Mouse (Mus musculus) limb, embryonic 11.5 days (tissue): ENCODE results near the gene Ube2o. TPM values are rescaled to one million over a fixed set of nuclear protein-coding genes. Genes with fewer than 3 reads are reported as not detected.
"Not testable (repeated sequence)": the region's sequence is repeated elsewhere in the genome, so short reads cannot be mapped to it uniquely, and the experiment has no call there.

Source experiments
- ATAC-seq: fragments of 200-750 bp; cut with Nextera tagmentation; 2 replicates; pipeline ENCODE4 v1.8.0; 2017; ENCODE audit warnings: low read depth; ENCODE audit not compliant: insufficient number of reproducible peaks, low FRiP score, low TSS enrichment
- DNase-seq: peaks from one replicate; pipeline ENCODE4 v3.0.0-alpha.2; 2015; ENCODE audit warnings: low spot score
- H3K27ac ChIP-seq: fragments of 300-500 bp; sonication (generic); replicated peaks from 2 replicates; pipeline ENCODE4 v1.5.1; 2014; ENCODE audit warnings: low read depth, mild to moderate bottlenecking, low read length
- H3K27me3 ChIP-seq: fragments of 300-500 bp; sonication (generic); 2 replicates; pipeline ENCODE4 v1.6.1; 2014; ENCODE audit warnings: mild to moderate bottlenecking, low read length, mixed read lengths; ENCODE audit not compliant: control insufficient read depth, insufficient read depth
- H3K36me3 ChIP-seq: fragments of 300-500 bp; sonication (generic); 2 replicates; pipeline ENCODE4 v1.6.1; 2014; ENCODE audit warnings: mild to moderate bottlenecking, low read length, moderate library complexity, mixed read lengths; ENCODE audit not compliant: control insufficient read depth, insufficient read depth
- H3K4me1 ChIP-seq: fragments of 300-500 bp; sonication (generic); 2 replicates; pipeline ENCODE4 v1.6.1; 2014; ENCODE audit warnings: low read length, mixed read lengths; ENCODE audit not compliant: control insufficient read depth, insufficient read depth
- H3K4me2 ChIP-seq: fragments of 300-500 bp; sonication (generic); 2 replicates; pipeline ENCODE4 v1.6.1; 2014; ENCODE audit warnings: low read depth, mild to moderate bottlenecking, moderate library complexity; ENCODE audit not compliant: severe bottlenecking
- H3K4me3 ChIP-seq: fragments of 300-500 bp; sonication (generic); 2 replicates; pipeline ENCODE4 v1.5.1; 2014; ENCODE audit warnings: low read depth, low read length
- H3K9ac ChIP-seq: fragments of 300-500 bp; sonication (generic); 2 replicates; pipeline ENCODE4 v1.6.1; 2014; ENCODE audit warnings: mild to moderate bottlenecking, low read length
- H3K9me3 ChIP-seq: fragments of 300-500 bp; sonication (generic); 2 replicates; pipeline ENCODE4 v1.6.1; 2016; ENCODE audit warnings: low read length; ENCODE audit not compliant: control insufficient read depth
- WGBS: fragments of 180-500 bp; shearing (Covaris S2); extraction: QIAGEN DNeasy Blood & Tissue Kit; methylation state at CpG from one replicate; pipeline ENCODE4 v1.1.7; 2014; 5-methylcytosine and 5-hydroxymethylcytosine counted together
- polyA plus RNA-seq: library from polyadenylated mRNA; unstranded; fragments of >200 nt; fragmentation: Nextera tagmentation; extraction: Ambion mirVana; gene quantifications from 2 replicates; pipeline ENCODE4 v1.2.1, GENCODE M21; 2014

Gene Ube2o
- polyA plus RNA-seq, 1 experiment from 2014 or later, result 19.4 TPM

DNA sequence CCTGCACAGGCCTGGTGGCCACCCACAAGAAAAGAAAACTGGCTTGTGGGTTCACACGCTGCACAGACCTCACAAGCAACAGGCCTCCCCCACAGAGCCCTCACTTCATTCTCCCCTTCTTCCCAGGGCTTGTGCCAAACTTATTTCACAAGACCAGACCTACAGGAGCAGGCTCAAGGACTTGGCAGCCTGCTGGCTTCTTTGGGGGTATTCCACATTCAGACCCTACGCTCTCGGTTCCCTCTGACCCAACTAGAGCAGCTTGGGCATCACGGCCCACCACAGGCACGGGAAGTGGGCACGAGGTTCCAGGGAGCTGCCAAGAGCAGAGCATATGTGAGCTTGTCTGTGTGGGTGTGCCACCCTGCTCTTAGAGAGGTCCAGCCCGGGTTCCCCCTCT lies 36.4 kb upstream of the Ube2o start:
- WGBS, result 86% methylated on average over 7 of the region's 7 CpGs

GRCm38 (mm10) chr11:116616438-116617118 lies 35.3 kb upstream of the Ube2o start:
- ATAC-seq (no peak), DNase-seq (no peak)
- Histone ChIP-seq H3K4me3 (no peak overlapping the region), H3K27ac (no peak overlapping the region), H3K9me3 (no peaks in the 10 kb centered on the region), H3K36me3 (no peaks in the 10 kb centered on the region), H3K4me2 (no peak overlapping the region), H3K4me1 (peaks cover 23% of the 10 kb centered on the region), H3K27me3 (no peaks in the 10 kb centered on the region), H3K9ac (no peak overlapping the region)
- WGBS, result 67% methylated on average over 10 of the region's 10 CpGs

More for the DNA sequence above, 36.4 kb upstream of the Ube2o start:
- Histone ChIP-seq H3K27me3 (no peaks in the 10 kb centered on the region), H3K4me1 (peaks cover 28% of the 10 kb centered on the region), H3K9ac (no peak overlapping the region), H3K4me2 (no peak overlapping the region), H3K36me3 (no peaks in the 10 kb centered on the region), H3K4me3 (no peak overlapping the region), H3K9me3 (no peaks in the 10 kb centered on the region), H3K27ac (no peak overlapping the region)
- DNase-seq (no peak), ATAC-seq (no peak)

DNA sequence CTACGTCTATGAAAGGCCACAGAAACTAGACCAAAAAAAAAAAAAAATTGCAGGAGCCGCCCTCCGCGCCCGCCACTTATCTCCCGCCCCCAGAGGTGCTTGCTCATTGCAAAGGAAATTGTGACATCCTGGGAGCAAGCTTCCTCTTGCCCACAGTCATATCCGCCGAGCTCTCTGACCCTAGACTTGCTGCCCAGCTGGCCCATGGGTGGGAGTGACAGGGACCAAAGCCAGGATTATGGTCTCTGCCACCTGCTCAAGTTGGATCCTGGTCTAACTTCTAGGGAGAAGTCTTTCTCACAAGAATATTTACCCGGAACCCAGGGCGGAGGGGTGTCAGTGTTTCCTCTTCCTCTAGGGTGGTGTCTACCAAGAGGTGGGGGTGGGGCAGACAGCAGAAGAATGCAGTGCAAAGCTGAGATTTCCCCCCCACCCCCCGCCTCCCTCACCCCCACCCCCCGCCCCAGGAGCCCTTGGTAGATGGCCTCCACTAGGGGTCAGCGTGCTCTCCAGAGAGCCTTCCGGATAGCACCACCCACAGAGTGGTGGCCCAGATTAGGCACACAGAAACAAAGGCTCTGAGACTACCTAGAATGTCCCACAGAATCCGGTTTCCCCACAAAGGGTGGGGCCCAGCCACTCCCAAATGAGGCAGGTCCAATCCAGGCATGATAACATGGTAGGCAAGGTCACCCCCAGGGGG lies 34.6 kb upstream of the Ube2o start:
- Histone ChIP-seq H3K9me3 (no peaks in the 10 kb centered on the region), H3K4me3 (no peak overlapping the region), H3K9ac (no peak overlapping the region), H3K27me3 (no peaks in the 10 kb centered on the region), H3K27ac (no peak overlapping the region; the same call in 1 of the 2 replicates), H3K4me2 (no peak overlapping the region), H3K36me3 (no peaks in the 10 kb centered on the region), H3K4me1 (peaks cover 16% of the 10 kb centered on the region)
- no peak for DNase-seq
- WGBS, result 61% methylated on average over 13 of the region's 15 CpGs
- ATAC-seq, result no peak

- Histone ChIP-seq H3K9me3 (no peaks in the 10 kb centered on the region), H3K9ac (no peak overlapping the region), H3K27ac (no peak overlapping the region), H3K4me2 (no peak overlapping the region), H3K4me1 (peaks cover 7% of the 10 kb centered on the region; the same call in 1 of the 2 replicates), H3K36me3 (no peaks in the 10 kb centered on the region), H3K4me3 (no peak overlapping the region), H3K27me3 (no peaks in the 10 kb centered on the region)
- DNase-seq (no peak), ATAC-seq (no peak)
- 92% methylated on average over 6 of the region's 6 CpGs for WGBS
Measured at GRCm38 (mm10) chr11:116613234-116613633, 32.0 kb upstream of the Ube2o start.

DNA sequence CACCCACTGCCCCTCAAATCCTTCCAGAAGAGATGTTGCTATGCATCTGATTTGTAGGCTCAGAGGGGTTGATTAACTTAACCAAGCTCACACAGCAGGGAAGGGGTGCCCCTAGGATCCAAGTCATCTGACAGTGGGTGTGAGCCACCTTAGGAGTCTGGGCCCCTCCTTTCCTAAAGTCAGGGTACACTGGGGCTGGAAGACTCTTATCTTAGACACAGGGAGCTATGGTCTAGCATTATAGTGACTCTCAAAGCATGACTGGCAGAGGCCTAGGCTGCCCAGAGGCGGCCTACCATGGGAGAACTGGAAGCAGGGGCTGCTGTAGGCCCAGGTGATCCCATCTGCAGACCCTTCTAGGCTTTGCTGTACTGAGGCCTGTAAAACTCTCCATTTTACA lies 31.3 kb upstream of the Ube2o start:
- Histone ChIP-seq H3K9ac (no peak overlapping the region), H3K27me3 (no peaks in the 10 kb centered on the region), H3K4me2 (no peak overlapping the region), H3K9me3 (no peaks in the 10 kb centered on the region), H3K4me1 (peaks cover 5% of the 10 kb centered on the region; the same call in 1 of the 2 replicates), H3K36me3 (no peaks in the 10 kb centered on the region), H3K27ac (no peak overlapping the region), H3K4me3 (no peak overlapping the region)
- DNase-seq (no peak), ATAC-seq (no peak)
- whole genome bisulfite sequencing, result 100% methylated on average over 1 of the region's 1 CpGs

GRCm38 (mm10) chr11:116611883-116612282 lies 30.6 kb upstream of the Ube2o start:
- WGBS, result 92% methylated on average over 9 of the region's 9 CpGs
- no peaks in the 10 kb centered on the region for H3K36me3 ChIP-seq

DNA sequence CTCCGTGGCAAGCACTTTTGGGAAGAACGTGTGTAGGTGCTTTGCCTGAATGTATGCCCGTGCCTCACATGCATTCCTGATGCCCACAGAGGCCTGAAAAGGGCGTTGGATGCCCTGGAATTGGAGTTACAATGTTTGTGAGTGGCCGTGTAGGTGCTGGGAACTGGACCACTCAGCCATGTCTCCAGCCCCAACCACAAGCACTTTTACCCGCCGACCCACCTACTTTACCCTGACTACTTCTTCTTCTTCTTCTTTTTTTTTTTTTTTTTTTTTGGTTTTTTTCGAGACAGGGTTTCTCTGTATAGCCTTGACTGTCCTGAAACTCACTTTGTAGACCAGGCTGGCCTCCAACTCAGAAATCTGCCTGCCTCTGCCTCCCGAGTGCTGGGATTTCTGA lies 29.9 kb upstream of the Ube2o start:
- not testable (repeated sequence) for H3K27me3 ChIP-seq, H3K27ac ChIP-seq, DNase-seq, H3K4me1 ChIP-seq, ATAC-seq, H3K9me3 ChIP-seq, H3K4me3 ChIP-seq, H3K36me3 ChIP-seq, H3K9ac ChIP-seq, H3K4me2 ChIP-seq
- WGBS, result 90% methylated on average over 8 of the region's 9 CpGs

More at GRCm38 (mm10) chr11:116611883-116612282, 30.6 kb upstream of the Ube2o start:
- ATAC-seq (no peak), DNase-seq (no peak)
- Histone ChIP-seq H3K27me3 (no peaks in the 10 kb centered on the region), H3K4me2 (no peak overlapping the region), H3K4me3 (no peak overlapping the region), H3K27ac (no peak overlapping the region), H3K9ac (no peak overlapping the region), H3K9me3 (no peaks in the 10 kb centered on the region), H3K4me1 (peaks cover 5% of the 10 kb centered on the region; the same call in 1 of the 2 replicates)

GRCm38 (mm10) chr11:116609965-116610630 lies 28.9 kb upstream of the Ube2o start:
- DNase-seq, result no peak
- Histone ChIP-seq H3K9me3 (no peaks in the 10 kb centered on the region), H3K27me3 (no peaks in the 10 kb centered on the region), H3K4me3 (no peak overlapping the region), H3K4me1 (no peaks in the 10 kb centered on the region), H3K36me3 (no peaks in the 10 kb centered on the region; the same call in 1 of the 2 replicates), H3K4me2 (no peak overlapping the region), H3K9ac (no peak overlapping the region), H3K27ac (no peak overlapping the region)
- no peak for ATAC-seq
- 70% methylated on average over 15 of the region's 15 CpGs for WGBS
